ENCODE assay signal across 17 mouse cellular contexts in the genomic region with DNA sequence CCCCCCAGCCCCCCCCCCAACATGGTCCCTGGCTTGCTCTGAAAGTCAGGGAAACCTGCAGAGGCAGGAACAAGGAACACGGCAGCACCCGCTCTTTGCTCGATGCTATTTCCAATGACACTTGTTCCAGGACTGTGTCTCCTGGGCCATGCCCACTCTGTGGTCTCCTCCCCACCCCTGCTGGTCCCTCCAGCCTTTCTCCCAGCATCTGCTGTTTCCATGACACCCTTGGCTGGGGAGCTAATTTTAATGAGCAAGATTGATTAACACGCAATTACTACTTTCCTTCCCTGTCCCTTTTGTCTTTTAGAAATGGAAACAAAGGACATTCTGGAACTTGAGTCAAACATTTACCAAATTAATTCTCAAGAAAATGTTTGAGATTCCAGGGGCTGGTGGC.
"Had no signal": no experiment of that assay in that cellular context is flagged by ENCODE, and none has a peak within 500 bp of the region (broad histone marks: within the 10 kb centered on the region; RNA-seq: fewer than 3 reads in every experiment).

No protein-coding gene starts in this region.

- H3K9me3 ChIP-seq: midbrain, embryonic 12.5 days; midbrain, embryonic 15.5 days; neural tube, embryonic 13.5 days had no signal

- H3K4me3 ChIP-seq: layer of hippocampus, adult 2 months; left cerebral cortex, adult 2 months; liver, embryonic 13.5 days; midbrain, embryonic 12.5 days; midbrain, embryonic 15.5 days; neural tube, embryonic 13.5 days had no signal

- H3K27ac ChIP-seq: kidney, postnatal 0 days; layer of hippocampus, adult 2 months; left cerebral cortex, adult 2 months; liver, embryonic 13.5 days; macrophage; midbrain, embryonic 12.5 days; midbrain, embryonic 15.5 days; neural tube, embryonic 13.5 days had no signal

- ATAC-seq: lung, postnatal 0 days; midbrain, embryonic 15.5 days had no signal

- H3K36me3 ChIP-seq: liver, embryonic 13.5 days; midbrain, embryonic 12.5 days; midbrain, embryonic 15.5 days; neural tube, embryonic 13.5 days had no signal

- H3K9ac ChIP-seq: liver, embryonic 13.5 days; lung, embryonic 14.5 days; midbrain, embryonic 12.5 days; midbrain, embryonic 15.5 days; neural tube, embryonic 13.5 days had no signal

- H3K4me2 ChIP-seq: liver, embryonic 13.5 days; lung, embryonic 14.5 days; midbrain, embryonic 12.5 days; midbrain, embryonic 15.5 days; neural tube, embryonic 13.5 days had no signal

- DNase-seq: kidney, adult 9 months; kidney, postnatal 25 days; layer of hippocampus, adult 9-11 months; liver, embryonic 13.5 days; lung, embryonic 14.5 days; right cerebral cortex, postnatal 25 days; thymus, adult 18-20 months; thymus, postnatal 14 days; thymus, postnatal 4 days had no signal

- H3K27me3 ChIP-seq: liver, embryonic 13.5 days; midbrain, embryonic 12.5 days; midbrain, embryonic 15.5 days; neural tube, embryonic 13.5 days had no signal

- H3K4me1 ChIP-seq: liver, embryonic 13.5 days; midbrain, embryonic 15.5 days had no signal
